Mouse (Mus musculus) MEL (cell line): ENCODE measurements around the gene Loxl1. TPM values are rescaled to one million over a fixed set of nuclear protein-coding genes. Genes with fewer than 3 reads are reported as not detected.

Experiments
- DNase-seq: peaks from one replicate; pipeline ENCODE4 v3.0.0; 2011; ENCODE audit warnings: low read depth, low spot score
- H3K27ac ChIP-seq: 2 replicates; pipeline ENCODE4 v1.5.1; 2012; ENCODE audit warnings: low read depth, mild to moderate bottlenecking, control low read depth, low read length, moderate library complexity; ENCODE audit not compliant: control insufficient read depth
- H3K27me3 ChIP-seq, 2 experiments: fragments of 150-350 bp in 1 of 2; sonication (generic) in 1 of 2; 2 replicates each; pipeline ENCODE4 v1.6.1; 2012; ENCODE audit warnings: low read length in 2 of 2, mild to moderate bottlenecking in 2 of 2, improper control_type of control experiment in 1 of 2, moderate library complexity in 1 of 2; ENCODE audit not compliant: insufficient read depth in 2 of 2, control insufficient read depth in 1 of 2
- H3K36me3 ChIP-seq, 2 experiments: 2 replicates each; pipeline ENCODE4 v1.6.1; 2012 to 2014; ENCODE audit warnings: low read length in 2 of 2, improper control_type of control experiment in 1 of 2, inconsistent platforms in 1 of 2, mild to moderate bottlenecking in 1 of 2; ENCODE audit not compliant: insufficient read depth in 2 of 2, control insufficient read depth in 1 of 2
- H3K4me1 ChIP-seq, 2 experiments: fragments of 150-350 bp in 1 of 2; sonication (generic) in 1 of 2; 2 replicates each; pipeline ENCODE4 v1.6.1; 2012; ENCODE audit warnings: low read length in 2 of 2, improper control_type of control experiment in 1 of 2, mild to moderate bottlenecking in 1 of 2; ENCODE audit not compliant: insufficient read depth in 2 of 2, control insufficient read depth in 1 of 2
- H3K4me3 ChIP-seq, 2 experiments: fragments of 150-350 bp in 1 of 2; sonication (generic) in 1 of 2; 2 replicates each; pipeline ENCODE4 v1.5.1; 2012; ENCODE audit warnings: low read depth in 2 of 2, low read length in 2 of 2, mild to moderate bottlenecking in 2 of 2, moderate library complexity in 2 of 2, control low read depth in 1 of 2, improper control_type of control experiment in 1 of 2; ENCODE audit not compliant: control insufficient read depth in 1 of 2, insufficient read depth in 1 of 2
- H3K79me2 ChIP-seq: 2 replicates; pipeline ENCODE4 v1.6.1; 2012; ENCODE audit warnings: mild to moderate bottlenecking, low read length, moderate library complexity; ENCODE audit not compliant: control insufficient read depth, poor library complexity, insufficient read depth
- H3K9ac ChIP-seq: 2 replicates; pipeline ENCODE4 v1.6.1; 2012; ENCODE audit warnings: low read depth, mild to moderate bottlenecking, control low read depth, low read length, moderate library complexity; ENCODE audit not compliant: control insufficient read depth, poor library complexity, severe bottlenecking
- H3K9me3 ChIP-seq: fragments of 150-350 bp; sonication (generic); replicated peaks from 2 replicates; pipeline ENCODE4 v1.6.1; 2012; ENCODE audit warnings: mild to moderate bottlenecking, low read length, improper control_type of control experiment, moderate library complexity; ENCODE audit not compliant: insufficient read depth
- E2F4 ChIP-seq: IDR thresholded peaks from 2 replicates; pipeline ENCODE4 v1.6.1; 2011; ENCODE audit warnings: low read depth, low read length, improper control_type of control experiment, borderline replicate concordance
- EP300 ChIP-seq, 2 experiments: IDR thresholded peaks; 2 replicates each; pipeline ENCODE4 v1.6.1; 2011; ENCODE audit warnings: improper control_type of control experiment in 2 of 2, low read length in 2 of 2, low read depth in 1 of 2, mild to moderate bottlenecking in 1 of 2
- MEF2A ChIP-seq: IDR thresholded peaks from 2 replicates; pipeline ENCODE4 v1.6.1; 2014; ENCODE audit warnings: low read depth, mild to moderate bottlenecking, inconsistent platforms, low read length, improper control_type of control experiment; ENCODE audit not compliant: poor library complexity, insufficient replicate concordance, severe bottlenecking; ENCODE audit errors: extremely low read depth
- TBP ChIP-seq: IDR thresholded peaks from 2 replicates; pipeline ENCODE4 v1.8.0; 2011; ENCODE audit warnings: low read depth, low read length, improper control_type of control experiment
- USF1 ChIP-seq: IDR thresholded peaks from 2 replicates; pipeline ENCODE4 v1.6.1; 2014; ENCODE audit warnings: low read depth, mild to moderate bottlenecking, inconsistent platforms, low read length, improper control_type of control experiment, moderate library complexity
- ZKSCAN1 ChIP-seq: IDR thresholded peaks from 2 replicates; pipeline ENCODE4 v1.6.1; 2012; ENCODE audit warnings: low read depth, mild to moderate bottlenecking, inconsistent platforms, low read length, improper control_type of control experiment, moderate library complexity
- polyA plus RNA-seq, 2 experiments: library from polyadenylated mRNA; stranded (reverse) in 1 of 2; unstranded in 1 of 2; fragments of >175 nt in 1 of 2; fragments of >200 nt in 1 of 2; gene quantifications; 2 replicates each; pipeline versions ENCODE4 v1.2.1 to v1.2.4; 2012; ENCODE audit warnings: low replicate concordance in 2 of 2, low read depth in 1 of 2; ENCODE audit not compliant: insufficient read length in 2 of 2, insufficient read depth in 1 of 2, missing spikeins in 1 of 2
- total RNA-seq: library from RNA; depleted of rRNA; stranded (reverse); fragments of 300-350 nt; gene quantifications from 2 replicates; pipeline ENCODE4 v1.2.3, GENCODE M21; 2012; rRNA removed

Gene Loxl1
- total and polyA plus RNA-seq, 3 experiments: not detected

DNA sequence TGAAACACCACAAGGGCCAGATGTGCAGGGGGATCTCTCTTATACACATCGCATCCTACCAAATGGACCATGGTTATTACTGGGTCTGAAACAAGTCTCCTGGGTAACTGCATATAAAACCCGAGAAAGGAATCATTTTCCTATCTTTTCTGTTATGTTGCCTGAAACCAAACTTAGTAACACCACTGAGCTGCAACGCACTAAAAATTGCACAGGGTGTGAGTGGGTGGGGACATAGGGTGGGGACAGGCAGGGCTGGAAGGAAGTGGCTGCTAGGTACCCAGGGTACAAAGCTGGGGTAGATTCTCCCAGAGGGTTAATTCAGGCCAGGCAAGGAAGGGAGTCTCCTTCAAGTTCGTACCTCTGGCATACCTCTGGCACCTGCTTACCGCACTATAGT lies 70.3 kb downstream of the Loxl1 start:
- Histone ChIP-seq H3K27ac (peak overlapping the region; percentile 71), H3K4me3 (peak overlapping the region in 1 of 2 experiments; percentile 3; a peak in 1 of 4 replicates), H3K36me3 (peaks cover 7 to 46% of the 10 kb centered on the region in 2 experiments), H3K4me1 (peaks cover 18 to 38% of the 10 kb centered on the region in 2 experiments), H3K9me3 (no peaks in the 10 kb centered on the region), H3K79me2 (peaks cover 47% of the 10 kb centered on the region), H3K27me3 (no peaks in the 10 kb centered on the region), H3K9ac (peak overlapping the region; percentile 31)
- TF ChIP-seq MEF2A (0 out of 2 replicates have a peak, but pooled peaks have one; percentile 37), E2F4 (no peak)
- peak; percentile 33 for DNase-seq

DNA sequence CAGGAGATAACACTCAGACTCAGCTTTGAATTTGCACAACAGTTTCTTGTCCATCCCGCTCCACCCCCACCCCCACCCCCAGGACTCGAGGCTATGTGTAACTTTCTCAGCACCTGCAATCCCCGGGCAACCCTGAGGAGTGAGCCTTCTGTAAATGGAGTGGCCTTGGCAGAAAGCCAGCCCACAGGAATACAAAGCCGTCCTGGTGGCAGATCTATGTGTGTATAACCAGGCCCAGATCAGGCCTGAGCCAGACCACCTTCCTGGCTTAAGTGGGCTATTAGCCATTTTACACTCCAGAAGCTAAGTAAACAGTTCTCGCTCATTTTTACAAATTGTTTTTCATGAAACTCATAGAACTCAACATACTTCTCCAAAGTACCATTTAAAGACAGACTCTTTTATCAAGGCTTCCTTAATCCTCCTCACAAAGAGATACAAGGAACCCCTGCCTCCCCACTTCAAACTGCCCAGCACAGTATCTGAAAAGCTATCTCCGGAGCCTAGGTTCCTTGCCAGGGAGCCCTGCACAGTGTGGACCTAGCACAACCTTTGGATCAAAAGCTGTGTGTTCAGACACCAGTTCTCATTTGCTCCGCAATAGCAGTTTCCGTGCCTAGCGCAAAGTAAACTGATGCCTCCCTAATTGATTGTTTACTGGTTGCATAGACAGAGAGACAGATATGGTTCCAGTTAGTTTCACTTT lies 71.1 kb downstream of the Loxl1 start:
- peak overlapping the region; percentile 31 for H3K9ac ChIP-seq
- TF ChIP-seq TBP (no peak), USF1 (no peak), ZKSCAN1 (no peak), EP300 (IDR thresholded peaks at IDR 0.05; ENCODE audit: low read depth in 1 of 2, low read length in 2 of 2) (peak; percentile 24 to 47; a peak in 2 of 4 replicates)
- DNase-seq: peak; percentile 71

More for the DNA sequence above, 71.1 kb downstream of the Loxl1 start:
- Histone ChIP-seq H3K79me2 (peaks cover 45% of the 10 kb centered on the region), H3K36me3 (peaks cover 7 to 45% of the 10 kb centered on the region in 2 experiments), H3K27ac (peak overlapping the region; percentile 71), H3K4me3 (peak overlapping the region in 1 of 2 experiments; percentile 3; a peak in 1 of 4 replicates), H3K4me1 (peaks cover 18 to 38% of the 10 kb centered on the region in 2 experiments), H3K9me3 (no peaks in the 10 kb centered on the region), H3K27me3 (no peaks in the 10 kb centered on the region)

Other genes starting within 250 kb of the Loxl1 start
- gene Stra6, start 249.4 kb downstream of the Loxl1 start, total RNA-seq: not detected in 2 replicates
- gene Stra6, start 249.4 kb downstream of the Loxl1 start, polyA plus RNA-seq: not detected
- not detected in 2 replicates for gene Ccdc33, start 194.4 kb downstream of the Loxl1 start, total RNA-seq
- not detected for gene Ccdc33, start 194.4 kb downstream of the Loxl1 start, polyA plus RNA-seq
- not detected in 2 replicates for gene Islr, start 108.9 kb downstream of the Loxl1 start, total RNA-seq
- gene Islr, start 108.9 kb downstream of the Loxl1 start, polyA plus RNA-seq: not detected
- 0.15 TPM in 1 of 2 replicates, not detected in the other for gene Islr2, start 108.9 kb downstream of the Loxl1 start, total RNA-seq
- gene Islr2, start 108.9 kb downstream of the Loxl1 start, polyA plus RNA-seq: under 1 TPM in 1 of 2 experiments, not detected in 1; 0.17 TPM
- 19.3 and 25.2 TPM in 2 replicates for gene Pml, start 63.4 kb downstream of the Loxl1 start, total RNA-seq
- gene Pml, start 63.4 kb downstream of the Loxl1 start, polyA plus RNA-seq: 10 to 100 TPM in 1 of 2 experiments, not detected in 1; 56.6 TPM
- gene Stoml1, start 60.0 kb downstream of the Loxl1 start, total RNA-seq: 5.9 and 6.4 TPM in 2 replicates
- gene Stoml1, start 60.0 kb downstream of the Loxl1 start, polyA plus RNA-seq: 1 to 10 TPM in 1 of 2 experiments, not detected in 1; 8.7 TPM
- not detected in 2 replicates for gene Tbc1d21, start 57.3 kb upstream of the Loxl1 start, total RNA-seq
- gene Tbc1d21, start 57.3 kb upstream of the Loxl1 start, polyA plus RNA-seq: under 1 TPM in 1 of 2 experiments, not detected in 1; 0.13 TPM
- gene Insyn1, start 175.4 kb upstream of the Loxl1 start, total RNA-seq: not detected in 2 replicates
- gene Insyn1, start 175.4 kb upstream of the Loxl1 start, polyA plus RNA-seq: not detected
- 0.10 and 0.12 TPM in 2 replicates for gene Cd276, start 242.3 kb upstream of the Loxl1 start, total RNA-seq
- 1 to 10 TPM in 1 of 2 experiments, not detected in 1; 3.6 TPM for gene Cd276, start 242.3 kb upstream of the Loxl1 start, polyA plus RNA-seq